Mouse (Mus musculus) thymus, adult 2 months (tissue): Measurements from ENCODE around the gene Fxr2.

Experiments
- CTCF ChIP-seq: fragments of 200-500 bp; IDR thresholded peaks from 2 replicates; pipeline ENCODE4 v1.5.1; 2012; ENCODE audit warnings: mild to moderate bottlenecking, control low read depth, low read length, moderate library complexity, borderline replicate concordance; ENCODE audit not compliant: control insufficient read depth, poor library complexity, insufficient read depth; ENCODE audit errors: extremely low read depth
- POLR2A ChIP-seq: fragments of 200-500 bp; IDR thresholded peaks from 2 replicates; pipeline ENCODE4 v1.6.1; 2012; ENCODE audit warnings: mild to moderate bottlenecking, low read length, control low read depth, moderate library complexity; ENCODE audit not compliant: control insufficient read depth, poor library complexity, insufficient read depth; ENCODE audit errors: extremely low read depth

DNA sequence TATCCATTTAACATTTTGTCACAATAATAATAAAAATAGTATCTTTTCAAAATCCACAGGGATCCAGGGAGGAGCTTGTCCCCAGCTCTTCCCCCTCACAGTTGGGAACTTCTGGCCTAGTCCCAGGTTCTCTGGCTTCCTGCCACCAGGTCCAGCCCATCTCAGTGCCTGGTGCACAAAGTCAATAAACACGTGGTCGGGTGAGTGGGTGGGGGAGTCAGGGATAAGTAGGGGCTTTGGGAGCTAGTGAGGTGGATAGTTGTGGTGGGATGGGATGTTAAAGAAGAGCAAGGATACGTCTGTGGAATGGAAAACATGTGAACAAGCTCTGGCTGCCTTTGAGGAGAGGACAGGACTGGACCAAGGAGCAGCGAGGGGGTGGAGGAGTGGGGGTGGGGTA lies 53.6 kb downstream of the Fxr2 start:
- TF ChIP-seq CTCF (no peak), POLR2A (no peak)
